Mouse (Mus musculus): ENCODE data around the gene Il9r. TPM values are rescaled to one million over a fixed set of nuclear protein-coding genes. Genes with fewer than 3 reads are reported as not detected.

Gene Il9r
- polyA plus RNA-seq, 1 experiment from 2014 or later = not detected

DNA sequence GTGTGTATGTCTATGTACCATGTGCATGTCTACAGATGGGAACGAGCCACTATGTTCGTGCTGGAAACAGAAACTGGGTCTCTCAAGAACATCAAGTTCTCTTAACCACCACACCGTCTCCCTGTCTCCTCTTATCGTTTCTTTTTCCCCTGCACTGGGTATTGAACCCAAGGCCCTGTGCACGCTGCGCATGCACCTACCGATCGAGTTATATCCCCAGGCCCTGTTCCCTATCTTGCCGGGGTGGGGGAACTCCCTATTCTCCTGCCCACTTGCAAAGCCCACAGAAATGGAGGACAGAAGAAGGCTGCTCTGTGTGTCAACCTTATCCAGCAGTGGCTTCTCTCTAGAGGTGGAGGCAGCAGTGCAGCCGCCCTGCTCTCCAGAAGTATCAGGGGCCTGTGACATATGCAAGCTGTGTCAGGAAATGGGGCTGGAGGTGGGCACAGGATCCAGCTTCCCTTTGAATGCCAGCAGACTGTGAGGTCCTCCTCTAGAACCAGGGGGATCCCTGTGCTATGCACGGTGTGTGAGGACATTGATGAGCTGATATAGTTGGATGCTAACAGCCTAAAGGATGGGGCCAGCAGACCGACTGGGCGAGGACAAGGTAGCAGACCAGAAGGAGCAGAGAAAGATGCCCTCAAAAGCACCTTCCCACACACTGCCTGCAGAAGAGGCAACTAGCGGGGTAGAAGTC lies 1.7 kb downstream of the Il9r start:
- Histone ChIP-seq H3K36me3 (ENCODE audit: control insufficient read depth, insufficient read depth, low read length) (no peaks in the 10 kb centered on the region), H3K4me1 (replicated peaks; ENCODE audit: control insufficient read depth, insufficient read depth, low read length) (no peaks in the 10 kb centered on the region), H3K27ac (ENCODE audit: low read depth, low read length) (no peak overlapping the region), H3K4me2 (ENCODE audit: low read depth, low read length, severe bottlenecking) (no peak overlapping the region), H3K9ac (ENCODE audit: low read length) (no peak overlapping the region), H3K9me3 (ENCODE audit: control insufficient read depth, low read length) (no peaks in the 10 kb centered on the region), H3K27me3 (ENCODE audit: control insufficient read depth, insufficient read depth, low read length) (no peaks in the 10 kb centered on the region), H3K4me3 (ENCODE audit: low read depth, low read length) (no peak overlapping the region)
- no peak for ATAC-seq (replicated peaks; ENCODE audit: low FRiP score)
- DNase-seq (ENCODE audit: low spot score) = peak; percentile 46
- 71% methylated on average over 13 of the region's 14 CpGs for WGBS

DNA sequence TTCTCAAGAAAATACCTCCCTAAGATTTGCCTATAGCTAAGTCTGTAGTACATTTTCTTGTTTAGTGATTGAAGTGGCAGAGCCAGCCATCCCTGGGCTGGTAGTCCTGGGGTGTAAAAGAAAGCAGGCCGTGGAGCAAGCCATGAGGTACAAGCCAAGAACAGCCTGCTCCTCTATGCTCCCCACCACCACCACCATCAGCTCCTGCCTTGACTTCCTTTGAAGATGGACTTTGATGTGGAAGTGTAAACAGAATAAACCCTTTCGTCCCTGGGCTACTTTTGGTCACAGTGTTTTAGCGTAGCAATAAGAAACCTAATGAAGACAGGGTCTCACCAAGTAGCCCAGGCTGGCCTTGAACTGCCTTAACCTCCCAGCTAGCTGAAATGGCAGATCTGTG lies 2.3 kb downstream of the Il9r start:
- H3K9ac ChIP-seq (ENCODE audit: low read length) = no peak overlapping the region
- ATAC-seq (replicated peaks; ENCODE audit: low FRiP score) (no peak), DNase-seq (ENCODE audit: low spot score) (peak; percentile 16)
- H3K4me2 ChIP-seq (ENCODE audit: low read depth, low read length, severe bottlenecking) = no peak overlapping the region
- no peak overlapping the region for H3K27ac ChIP-seq (ENCODE audit: low read depth, low read length)
- H3K27me3 ChIP-seq (ENCODE audit: control insufficient read depth, insufficient read depth, low read length) = no peaks in the 10 kb centered on the region
- H3K4me3 ChIP-seq (ENCODE audit: low read depth, low read length) = no peak overlapping the region
- H3K4me1 ChIP-seq (replicated peaks; ENCODE audit: control insufficient read depth, insufficient read depth, low read length) = no peaks in the 10 kb centered on the region
- no peaks in the 10 kb centered on the region for H3K36me3 ChIP-seq (ENCODE audit: control insufficient read depth, insufficient read depth, low read length)
- H3K9me3 ChIP-seq (ENCODE audit: control insufficient read depth, low read length) = no peaks in the 10 kb centered on the region
- WGBS = 76% methylated on average over 3 of the region's 3 CpGs

DNA sequence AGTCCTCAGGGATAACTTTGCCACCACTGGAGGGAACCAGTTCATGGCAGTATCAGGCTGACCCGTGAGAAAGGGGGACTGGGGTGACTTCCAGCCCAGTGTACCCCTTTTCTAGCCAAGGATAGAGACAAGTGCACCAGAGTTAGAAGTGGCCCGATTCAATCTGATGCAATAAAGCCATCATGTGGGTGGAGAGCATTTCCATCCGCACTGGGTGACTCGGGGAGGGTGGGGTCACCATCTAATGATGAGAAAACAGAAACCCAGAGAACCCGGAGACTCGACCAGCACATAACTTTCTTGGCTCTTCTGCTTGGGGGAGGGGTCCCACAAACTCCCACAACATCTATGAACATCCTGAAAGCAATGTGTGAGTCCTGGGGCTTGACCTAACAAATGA lies 3.4 kb downstream of the Il9r start:
- no peaks in the 10 kb centered on the region for H3K4me1 ChIP-seq (replicated peaks; ENCODE audit: control insufficient read depth, insufficient read depth, low read length)
- ATAC-seq (replicated peaks; ENCODE audit: low FRiP score) (no peak), DNase-seq (ENCODE audit: low spot score) (no peak)

DNA sequence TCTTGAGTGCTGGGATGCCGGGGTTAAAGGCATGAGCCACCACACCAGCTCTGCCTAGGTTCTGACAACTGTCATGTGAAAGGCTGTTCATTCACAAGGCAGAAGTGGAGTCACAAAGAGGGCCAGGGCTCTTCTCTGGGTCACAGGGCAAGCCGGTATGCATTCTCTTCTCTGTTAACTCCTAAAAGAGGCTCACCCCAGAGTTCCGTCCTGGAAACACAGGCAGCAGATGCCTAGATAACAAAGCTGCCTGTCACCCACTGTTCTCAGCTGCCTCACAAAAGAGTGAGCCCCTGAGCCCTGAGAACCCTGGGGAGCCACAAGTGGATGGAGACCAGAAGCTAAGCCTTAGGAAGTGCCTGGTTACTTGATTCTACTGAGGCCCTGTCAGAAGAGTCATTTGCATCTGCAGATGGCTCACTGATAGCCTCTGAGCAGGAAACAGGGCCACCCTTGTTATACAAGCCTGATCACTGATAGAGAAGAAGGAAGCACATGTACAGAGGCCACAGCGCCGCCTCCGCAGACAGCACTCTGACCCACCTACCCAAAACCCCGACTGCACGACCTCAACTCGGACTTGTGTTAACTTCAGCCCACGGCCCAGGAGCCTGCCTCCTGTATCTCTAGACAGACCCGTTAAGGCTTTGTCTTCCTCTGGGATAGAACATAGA lies 4.1 kb downstream of the Il9r start:
- Histone ChIP-seq H3K36me3 (ENCODE audit: control insufficient read depth, insufficient read depth, low read length) (no peaks in the 10 kb centered on the region), H3K4me1 (replicated peaks; ENCODE audit: control insufficient read depth, insufficient read depth, low read length) (no peaks in the 10 kb centered on the region), H3K27ac (ENCODE audit: low read depth, low read length) (no peak overlapping the region), H3K4me2 (ENCODE audit: low read depth, low read length, severe bottlenecking) (no peak overlapping the region), H3K27me3 (ENCODE audit: control insufficient read depth, insufficient read depth, low read length) (no peaks in the 10 kb centered on the region), H3K9ac (ENCODE audit: low read length) (no peak overlapping the region), H3K9me3 (ENCODE audit: control insufficient read depth, low read length) (no peaks in the 10 kb centered on the region), H3K4me3 (ENCODE audit: low read depth, low read length) (no peak overlapping the region)
- 31% methylated on average over 11 of the region's 11 CpGs for WGBS
- DNase-seq (ENCODE audit: low spot score) (peak; percentile 39), ATAC-seq (replicated peaks; ENCODE audit: low FRiP score) (no peak)

More for the DNA sequence above, 3.4 kb downstream of the Il9r start:
- Histone ChIP-seq H3K9ac (ENCODE audit: low read length) (no peak overlapping the region), H3K4me2 (ENCODE audit: low read depth, low read length, severe bottlenecking) (no peak overlapping the region), H3K36me3 (ENCODE audit: control insufficient read depth, insufficient read depth, low read length) (no peaks in the 10 kb centered on the region), H3K27ac (ENCODE audit: low read depth, low read length) (no peak overlapping the region), H3K27me3 (ENCODE audit: control insufficient read depth, insufficient read depth, low read length) (no peaks in the 10 kb centered on the region), H3K9me3 (ENCODE audit: control insufficient read depth, low read length) (no peaks in the 10 kb centered on the region), H3K4me3 (ENCODE audit: low read depth, low read length) (no peak overlapping the region)
- WGBS = 82% methylated on average over 6 of the region's 6 CpGs

DNA sequence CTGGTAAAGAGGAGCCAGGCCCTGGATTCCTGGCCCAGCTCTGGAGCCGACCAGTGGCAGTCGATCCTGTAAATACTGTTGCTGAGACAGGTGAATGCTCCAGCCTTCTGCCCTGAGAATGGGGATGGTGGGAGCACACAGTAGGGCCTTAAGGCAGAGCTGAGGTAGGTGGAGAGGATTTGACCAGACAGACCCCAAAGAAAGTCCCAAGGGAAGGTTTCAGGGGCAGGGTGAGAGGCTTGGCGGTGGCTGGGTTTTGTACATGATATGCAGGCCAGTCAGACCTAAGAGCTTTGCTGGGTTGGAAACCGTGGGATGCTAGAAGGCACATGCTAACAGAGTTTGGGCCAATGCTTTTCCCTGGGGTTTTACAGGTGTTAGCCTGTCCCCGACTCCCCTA lies 5.5 kb downstream of the Il9r start:
- no peak overlapping the region for H3K4me3 ChIP-seq (ENCODE audit: low read depth, low read length)
- ATAC-seq (replicated peaks; ENCODE audit: low FRiP score) = no peak
- 79% methylated on average over 5 of the region's 5 CpGs for WGBS
- H3K36me3 ChIP-seq (ENCODE audit: control insufficient read depth, insufficient read depth, low read length) = no peaks in the 10 kb centered on the region
- H3K27me3 ChIP-seq (ENCODE audit: control insufficient read depth, insufficient read depth, low read length) = no peaks in the 10 kb centered on the region
- H3K27ac ChIP-seq (ENCODE audit: low read depth, low read length) = no peak overlapping the region
- H3K4me2 ChIP-seq (ENCODE audit: low read depth, low read length, severe bottlenecking) = no peak overlapping the region
- no peaks in the 10 kb centered on the region for H3K9me3 ChIP-seq (ENCODE audit: control insufficient read depth, low read length)
- peak; percentile 29 for DNase-seq (ENCODE audit: low spot score)
- no peaks in the 10 kb centered on the region for H3K4me1 ChIP-seq (replicated peaks; ENCODE audit: control insufficient read depth, insufficient read depth, low read length)
- H3K9ac ChIP-seq (ENCODE audit: low read length) = no peak overlapping the region

DNA sequence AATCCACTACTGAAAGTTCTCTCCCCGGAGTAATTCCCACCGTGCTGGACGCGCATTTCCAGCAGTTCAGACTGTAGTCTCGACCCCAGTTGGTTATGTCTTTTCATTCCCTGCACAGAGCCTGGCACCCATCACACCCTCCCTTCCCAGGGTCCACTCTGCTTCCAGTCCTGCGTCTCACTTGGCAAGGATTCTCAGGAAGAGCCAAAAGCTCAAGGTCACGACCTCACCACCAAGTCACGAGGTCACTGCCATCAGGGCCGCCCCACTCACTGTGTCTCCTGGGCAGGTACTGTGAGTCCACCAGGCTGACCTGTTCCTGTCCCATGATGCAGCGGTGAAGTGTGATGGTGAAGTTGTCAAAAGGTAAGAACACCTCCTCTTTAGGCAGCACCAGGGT lies 6.0 kb downstream of the Il9r start:
- Histone ChIP-seq H3K4me3 (ENCODE audit: low read depth, low read length) (no peak overlapping the region), H3K27me3 (ENCODE audit: control insufficient read depth, insufficient read depth, low read length) (no peaks in the 10 kb centered on the region), H3K9ac (ENCODE audit: low read length) (no peak overlapping the region), H3K27ac (ENCODE audit: low read depth, low read length) (no peak overlapping the region), H3K4me1 (replicated peaks; ENCODE audit: control insufficient read depth, insufficient read depth, low read length) (no peaks in the 10 kb centered on the region), H3K36me3 (ENCODE audit: control insufficient read depth, insufficient read depth, low read length) (no peaks in the 10 kb centered on the region), H3K9me3 (ENCODE audit: control insufficient read depth, low read length) (no peaks in the 10 kb centered on the region), H3K4me2 (ENCODE audit: low read depth, low read length, severe bottlenecking) (no peak overlapping the region)
- ATAC-seq (replicated peaks; ENCODE audit: low FRiP score) (no peak), DNase-seq (ENCODE audit: low spot score) (peak; percentile 47)
- WGBS = 89% methylated on average over 10 of the region's 10 CpGs

DNA sequence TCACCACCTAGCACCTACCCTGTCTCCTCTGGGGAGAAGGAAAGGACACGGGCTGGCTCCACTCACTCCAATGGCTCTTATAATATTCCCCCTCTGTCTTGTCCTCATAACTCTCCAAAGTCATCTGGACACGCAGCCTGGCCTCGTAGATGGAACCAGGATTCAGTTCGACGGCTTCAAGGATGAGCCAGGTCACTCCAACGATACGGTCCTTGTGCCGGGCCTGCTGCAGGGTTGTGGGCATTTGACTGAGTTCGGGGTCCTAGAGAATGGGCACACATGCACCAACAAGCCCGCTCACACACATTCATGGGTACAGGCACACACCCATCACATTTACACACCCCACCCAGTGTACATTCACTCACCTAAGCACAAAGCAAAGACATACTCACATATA lies 6.9 kb downstream of the Il9r start:
- Histone ChIP-seq H3K27ac (ENCODE audit: low read depth, low read length) (no peak overlapping the region), H3K36me3 (ENCODE audit: control insufficient read depth, insufficient read depth, low read length) (no peaks in the 10 kb centered on the region), H3K27me3 (ENCODE audit: control insufficient read depth, insufficient read depth, low read length) (no peaks in the 10 kb centered on the region), H3K9me3 (ENCODE audit: control insufficient read depth, low read length) (no peaks in the 10 kb centered on the region), H3K4me2 (ENCODE audit: low read depth, low read length, severe bottlenecking) (no peak overlapping the region), H3K4me3 (ENCODE audit: low read depth, low read length) (no peak overlapping the region), H3K4me1 (replicated peaks; ENCODE audit: control insufficient read depth, insufficient read depth, low read length) (no peaks in the 10 kb centered on the region), H3K9ac (ENCODE audit: low read length) (no peak overlapping the region)
- ATAC-seq (replicated peaks; ENCODE audit: low FRiP score) (no peak), DNase-seq (ENCODE audit: low spot score) (no peak)
- 89% methylated on average over 10 of the region's 10 CpGs for WGBS

DNA sequence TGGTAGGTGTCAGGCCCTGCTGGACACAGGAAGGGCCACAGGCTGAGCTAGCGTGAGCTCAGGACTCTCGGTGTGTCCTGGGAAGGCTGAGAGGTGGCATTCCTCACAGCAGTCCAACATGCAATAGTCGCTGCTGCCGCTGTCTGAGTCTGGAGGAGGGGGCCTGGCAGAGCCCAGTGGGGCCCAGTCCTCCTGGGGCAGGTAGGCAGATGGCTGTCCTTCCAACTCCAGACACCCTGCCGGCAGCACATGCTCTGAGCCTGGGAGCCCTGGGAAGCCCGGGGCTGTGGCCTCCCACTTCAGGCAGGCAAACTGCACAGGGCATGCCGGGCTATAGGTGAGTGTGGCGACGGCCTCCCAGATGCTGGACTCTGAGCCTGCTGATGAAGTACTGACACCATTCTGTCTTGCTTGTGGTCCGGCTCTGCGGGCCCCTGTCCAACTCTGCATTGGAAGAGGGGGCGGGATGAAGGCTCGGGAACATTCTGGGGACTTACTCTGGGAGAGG lies 9.4 kb downstream of the Il9r start:
- Histone ChIP-seq H3K4me3 (ENCODE audit: low read depth, low read length) (no peak overlapping the region), H3K27me3 (ENCODE audit: control insufficient read depth, insufficient read depth, low read length) (no peaks in the 10 kb centered on the region), H3K4me2 (ENCODE audit: low read depth, low read length, severe bottlenecking) (no peak overlapping the region), H3K9me3 (ENCODE audit: control insufficient read depth, low read length) (no peaks in the 10 kb centered on the region), H3K36me3 (ENCODE audit: control insufficient read depth, insufficient read depth, low read length) (no peaks in the 10 kb centered on the region), H3K27ac (ENCODE audit: low read depth, low read length) (no peak overlapping the region), H3K9ac (ENCODE audit: low read length) (no peak overlapping the region), H3K4me1 (replicated peaks; ENCODE audit: control insufficient read depth, insufficient read depth, low read length) (no peaks in the 10 kb centered on the region)
- DNase-seq (ENCODE audit: low spot score) (no peak), ATAC-seq (replicated peaks; ENCODE audit: low FRiP score) (no peak)
- WGBS = 80% methylated on average over 13 of the region's 13 CpGs

DNA sequence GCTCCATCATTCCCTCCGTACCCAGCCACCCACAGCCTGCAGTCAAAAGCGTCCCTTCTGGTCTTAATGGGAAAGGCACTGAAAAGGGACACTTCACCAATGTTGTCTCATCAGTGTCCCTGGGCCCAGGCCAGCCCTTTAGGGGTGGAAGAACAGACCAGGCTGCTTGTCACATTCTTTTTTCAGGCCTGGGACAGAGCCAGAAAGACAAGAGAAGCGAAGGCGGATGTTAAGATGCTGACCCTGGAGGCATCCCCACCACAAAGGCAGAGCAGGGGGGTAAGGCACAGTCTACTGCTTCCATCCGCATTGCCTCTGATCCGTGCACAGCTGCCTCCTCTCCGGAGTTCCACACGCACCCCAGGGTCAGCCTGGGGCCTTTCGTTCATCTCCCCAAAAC lies 10.0 kb downstream of the Il9r start:
- Histone ChIP-seq H3K4me3 (ENCODE audit: low read depth, low read length) (no peak overlapping the region), H3K36me3 (ENCODE audit: control insufficient read depth, insufficient read depth, low read length) (no peaks in the 10 kb centered on the region), H3K4me2 (ENCODE audit: low read depth, low read length, severe bottlenecking) (no peak overlapping the region), H3K4me1 (replicated peaks; ENCODE audit: control insufficient read depth, insufficient read depth, low read length) (no peaks in the 10 kb centered on the region), H3K27ac (ENCODE audit: low read depth, low read length) (no peak overlapping the region), H3K9ac (ENCODE audit: low read length) (no peak overlapping the region), H3K9me3 (ENCODE audit: control insufficient read depth, low read length) (no peaks in the 10 kb centered on the region), H3K27me3 (ENCODE audit: control insufficient read depth, insufficient read depth, low read length) (no peaks in the 10 kb centered on the region)
- DNase-seq (ENCODE audit: low spot score) = no peak
- WGBS = 80% methylated on average over 9 of the region's 9 CpGs
- no peak for ATAC-seq (replicated peaks; ENCODE audit: low FRiP score)

Data from forebrain, embryonic 11.5 days (tissue).